Mouse (Mus musculus) stomach, embryonic 14.5 days (tissue): ENCODE measurements around the gene Ccndbp1. TPM values are rescaled to one million over a fixed set of nuclear protein-coding genes. Genes with fewer than 3 reads are reported as not detected.
"Not testable (repeated sequence)": the region's sequence is repeated elsewhere in the genome, so short reads cannot be mapped to it uniquely, and the experiment has no call there.

Source experiments
- ATAC-seq: fragments of 200-750 bp; cut with Nextera tagmentation; 2 replicates; pipeline ENCODE4 v1.8.0; 2017; ENCODE audit warnings: low read depth, moderate TSS enrichment; ENCODE audit not compliant: insufficient number of reproducible peaks, insufficient read depth, low FRiP score
- H3K27ac ChIP-seq: fragments of 300-500 bp; sonication (generic); 2 replicates; pipeline ENCODE4 v1.5.1; 2014; ENCODE audit warnings: mild to moderate bottlenecking, low read length, moderate library complexity, mixed read lengths
- H3K27me3 ChIP-seq: fragments of 300-500 bp; sonication (generic); 2 replicates; pipeline ENCODE4 v1.6.1; 2014; ENCODE audit warnings: low read length, control low read depth, mixed read lengths; ENCODE audit not compliant: control insufficient read depth, insufficient read depth
- H3K36me3 ChIP-seq: fragments of 300-500 bp; sonication (generic); 2 replicates; pipeline ENCODE4 v1.6.1; 2014; ENCODE audit warnings: mild to moderate bottlenecking, control low read depth, low read length, moderate library complexity, mixed read lengths; ENCODE audit not compliant: control insufficient read depth, insufficient read depth
- H3K4me1 ChIP-seq: fragments of 300-500 bp; sonication (generic); 2 replicates; pipeline ENCODE4 v1.6.1; 2014; ENCODE audit warnings: low read length, control low read depth, mixed read lengths; ENCODE audit not compliant: control insufficient read depth, insufficient read depth
- H3K4me2 ChIP-seq: fragments of 300-500 bp; sonication (generic); replicated peaks from 2 replicates; pipeline ENCODE4 v1.6.1; 2014; ENCODE audit warnings: low read depth, low read length, control low read depth
- H3K4me3 ChIP-seq: fragments of 300-500 bp; sonication (generic); 2 replicates; pipeline ENCODE4 v1.5.1; 2014; ENCODE audit warnings: low read depth, low read length, control low read depth
- H3K9ac ChIP-seq: fragments of 300-500 bp; sonication (generic); replicated peaks from 2 replicates; pipeline ENCODE4 v1.6.1; 2014; ENCODE audit warnings: low read depth, mild to moderate bottlenecking, control low read depth, low read length, moderate library complexity, mixed read lengths
- H3K9me3 ChIP-seq: fragments of 300-500 bp; sonication (generic); 2 replicates; pipeline ENCODE4 v1.6.1; 2016; ENCODE audit warnings: low read depth, low read length, control low read depth; ENCODE audit not compliant: control insufficient read depth
- WGBS: fragments of 180-500 bp; shearing (Covaris S2); extraction: QIAGEN DNeasy Blood & Tissue Kit; methylation state at CpG from one replicate; pipeline ENCODE4 v1.1.7; 2014; 5-methylcytosine and 5-hydroxymethylcytosine counted together
- polyA plus RNA-seq: library from polyadenylated mRNA; unstranded; fragments of >200 nt; fragmentation: Nextera tagmentation; extraction: Ambion mirVana; gene quantifications from 2 replicates; pipeline ENCODE4 v1.2.1, GENCODE M21; 2014

Ccndbp1 gene
- polyA plus RNA-seq, 1 experiment from 2014 or later = 41.8 TPM

DNA sequence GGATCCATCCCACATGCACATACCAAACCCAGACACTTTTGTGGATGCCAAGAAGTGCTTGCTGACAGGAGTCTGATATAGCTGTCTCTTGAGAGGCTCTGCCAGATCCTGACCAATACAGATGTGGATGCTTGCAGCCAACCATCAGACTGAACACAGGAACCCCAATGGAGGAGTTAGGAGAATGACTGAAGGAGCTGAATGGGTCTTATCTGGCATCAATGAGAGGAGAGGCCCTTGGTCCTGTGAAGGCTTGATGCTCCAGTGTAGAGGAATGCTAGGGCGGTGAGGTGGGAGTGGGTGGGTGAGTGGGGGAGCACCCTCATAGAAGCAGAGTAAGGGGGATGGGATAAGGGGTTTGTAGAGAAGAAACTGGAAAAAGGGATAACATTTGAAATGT is 30.6 kb downstream of the Ccndbp1 start:
- not testable (repeated sequence) for H3K36me3 ChIP-seq, H3K4me1 ChIP-seq, H3K9me3 ChIP-seq, ATAC-seq, H3K27me3 ChIP-seq, H3K4me2 ChIP-seq, H3K9ac ChIP-seq, H3K4me3 ChIP-seq, H3K27ac ChIP-seq
- 92% methylated on average over 1 of the region's 1 CpGs for WGBS

DNA sequence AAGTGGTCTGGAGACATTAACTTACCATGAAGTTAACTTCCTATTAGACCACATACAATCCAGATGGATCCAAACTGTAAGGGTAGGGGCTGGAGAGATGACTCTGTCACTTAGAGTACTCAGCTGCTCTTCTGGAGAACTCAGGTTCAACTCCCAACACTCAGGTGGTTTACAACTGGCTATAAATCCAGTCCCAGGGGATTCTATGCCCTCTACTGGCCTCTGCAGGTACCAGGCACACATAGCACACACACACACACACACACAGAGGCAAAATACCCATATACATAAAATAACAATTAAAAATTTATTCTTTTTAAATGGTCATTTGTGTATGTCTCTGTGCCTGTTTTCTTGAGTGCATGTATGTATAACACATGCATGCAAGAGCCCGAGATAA is 31.2 kb downstream of the Ccndbp1 start:
- Histone ChIP-seq H3K9me3 (no peaks in the 10 kb centered on the region), H3K4me2 (no peak overlapping the region), H3K4me1 (no peaks in the 10 kb centered on the region), H3K9ac (no peak overlapping the region), H3K27me3 (no peaks in the 10 kb centered on the region), H3K27ac (no peak overlapping the region), H3K36me3 (no peaks in the 10 kb centered on the region), H3K4me3 (no peak overlapping the region)
- 88% methylated on average over 1 of the region's 1 CpGs for WGBS
- no peak for ATAC-seq

GRCm38 (mm10) chr2:121041098-121041497 is 32.9 kb downstream of the Ccndbp1 start:
- Histone ChIP-seq H3K27ac (no peak overlapping the region), H3K9ac (no peak overlapping the region), H3K4me2 (no peak overlapping the region), H3K4me3 (no peak overlapping the region), H3K27me3 (no peaks in the 10 kb centered on the region), H3K4me1 (no peaks in the 10 kb centered on the region), H3K9me3 (no peaks in the 10 kb centered on the region), H3K36me3 (no peaks in the 10 kb centered on the region)
- 36% methylated on average over 5 of the region's 5 CpGs for WGBS
- no peak for ATAC-seq

DNA sequence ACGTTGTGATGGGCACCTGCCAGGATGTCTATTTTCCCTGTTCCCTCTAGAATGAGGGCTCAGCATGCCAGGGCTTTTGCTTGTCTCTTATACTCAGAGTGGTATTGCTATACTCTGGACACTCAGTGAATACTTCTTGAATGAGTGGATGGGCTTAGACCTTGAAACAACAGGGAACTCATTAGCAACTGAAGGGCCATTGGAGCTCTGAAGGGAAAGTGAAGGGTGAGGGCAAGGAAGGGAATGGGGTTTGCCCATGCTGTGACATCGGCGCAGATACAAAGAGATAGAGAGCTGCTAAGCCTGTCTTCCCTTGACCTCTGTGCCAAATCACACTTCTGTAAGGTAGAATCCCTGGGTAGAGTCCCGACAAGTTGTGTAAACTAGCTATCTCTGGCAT is 37.5 kb downstream of the Ccndbp1 start:
- Histone ChIP-seq H3K9ac (no peak overlapping the region), H3K27ac (no peak overlapping the region), H3K9me3 (no peaks in the 10 kb centered on the region), H3K4me1 (no peaks in the 10 kb centered on the region), H3K27me3 (no peaks in the 10 kb centered on the region), H3K4me2 (no peak overlapping the region), H3K36me3 (no peaks in the 10 kb centered on the region), H3K4me3 (no peak overlapping the region)
- ATAC-seq = no peak
- 71% methylated on average over 4 of the region's 4 CpGs for WGBS

- no peak overlapping the region for H3K27ac ChIP-seq
- no peaks in the 10 kb centered on the region for H3K27me3 ChIP-seq
- no peak overlapping the region for H3K9ac ChIP-seq
- WGBS = 86% methylated on average over 5 of the region's 5 CpGs
- ATAC-seq = no peak
- H3K9me3 ChIP-seq = no peaks in the 10 kb centered on the region
- no peak overlapping the region for H3K4me3 ChIP-seq
- no peaks in the 10 kb centered on the region for H3K36me3 ChIP-seq
- no peaks in the 10 kb centered on the region for H3K4me1 ChIP-seq
- no peak overlapping the region for H3K4me2 ChIP-seq
These were observed 44.0 kb downstream of the Ccndbp1 start for GRCm38 (mm10) chr2:121052176-121052575.

GRCm38 (mm10) chr2:121054060-121054459 is 45.9 kb downstream of the Ccndbp1 start:
- H3K4me1 ChIP-seq = no peaks in the 10 kb centered on the region
- no peaks in the 10 kb centered on the region for H3K36me3 ChIP-seq
- H3K9me3 ChIP-seq = no peaks in the 10 kb centered on the region
- H3K27me3 ChIP-seq = no peaks in the 10 kb centered on the region
- ATAC-seq = no peak
- no peak overlapping the region for H3K4me2 ChIP-seq
- no peak overlapping the region for H3K4me3 ChIP-seq
- H3K9ac ChIP-seq = no peak overlapping the region
- H3K27ac ChIP-seq = no peak overlapping the region
- 65% methylated on average over 2 of the region's 2 CpGs for WGBS

- Histone ChIP-seq H3K36me3 (no peaks in the 10 kb centered on the region), H3K4me1 (no peaks in the 10 kb centered on the region), H3K4me3 (no peak overlapping the region), H3K9me3 (peaks cover under 1% of the 10 kb centered on the region; the same call in 1 of the 2 replicates), H3K4me2 (no peak overlapping the region), H3K27me3 (no peaks in the 10 kb centered on the region), H3K9ac (no peak overlapping the region), H3K27ac (no peak overlapping the region)
- WGBS = 86% methylated on average over 6 of the region's 6 CpGs
- ATAC-seq = no peak
These were observed 47.7 kb downstream of the Ccndbp1 start for GRCm38 (mm10) chr2:121055915-121056314.

DNA sequence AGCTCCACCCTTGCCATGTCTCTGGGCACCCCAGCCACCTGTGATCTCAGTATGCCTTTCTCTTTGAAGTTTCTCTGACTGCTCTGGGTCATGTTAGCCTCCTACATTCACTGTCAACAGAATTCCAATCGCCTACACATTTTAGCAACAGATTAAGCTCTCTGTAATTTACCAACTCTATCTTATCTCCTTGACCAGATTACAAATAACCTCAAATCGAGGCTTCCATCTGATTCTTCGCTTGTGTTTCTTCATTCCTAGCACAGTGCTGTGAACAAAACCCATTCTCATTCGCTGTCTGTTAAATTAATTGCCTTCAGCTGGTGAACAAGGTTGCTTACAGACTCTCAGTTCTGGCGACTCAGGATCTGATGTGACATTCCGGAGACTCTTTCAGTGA is 49.8 kb downstream of the Ccndbp1 start:
- no peaks in the 10 kb centered on the region for H3K4me1 ChIP-seq
- WGBS = 48% methylated on average over 6 of the region's 6 CpGs
- no peaks in the 10 kb centered on the region for H3K36me3 ChIP-seq
- no peak overlapping the region for H3K4me3 ChIP-seq
- no peak overlapping the region for H3K4me2 ChIP-seq
- no peak overlapping the region for H3K9ac ChIP-seq
- H3K27me3 ChIP-seq = no peaks in the 10 kb centered on the region
- no peak for ATAC-seq
- peaks cover 5% of the 10 kb centered on the region; the same call in 1 of the 2 replicates for H3K9me3 ChIP-seq
- no peak overlapping the region for H3K27ac ChIP-seq

DNA sequence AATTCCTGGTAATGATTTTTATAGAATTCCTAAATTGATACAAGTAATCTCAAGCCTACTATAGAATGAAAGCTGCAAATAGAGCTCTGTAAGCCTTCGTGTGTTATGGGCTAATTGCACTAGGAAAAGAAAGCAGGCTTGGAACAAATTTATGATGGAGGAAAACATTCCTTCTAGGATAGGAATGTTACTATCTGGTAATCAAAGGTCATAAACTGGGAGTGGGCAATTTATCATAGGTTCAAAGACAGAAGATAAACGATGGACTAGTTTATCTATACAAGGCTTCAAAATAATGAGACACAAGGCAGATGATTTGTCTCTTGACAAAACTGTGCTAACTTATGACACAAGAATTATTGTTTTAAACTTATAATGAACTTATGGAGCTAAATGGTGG is 53.1 kb downstream of the Ccndbp1 start:
- H3K27ac ChIP-seq = no peak overlapping the region
- H3K4me2 ChIP-seq = no peak overlapping the region
- H3K9ac ChIP-seq = no peak overlapping the region
- H3K9me3 ChIP-seq = peaks cover 5% of the 10 kb centered on the region; the same call in 1 of the 2 replicates
- no peak for ATAC-seq
- H3K27me3 ChIP-seq = no peaks in the 10 kb centered on the region
- H3K4me1 ChIP-seq = no peaks in the 10 kb centered on the region
- no peak overlapping the region for H3K4me3 ChIP-seq
- 44% methylated on average over 2 of the region's 2 CpGs for WGBS
- H3K36me3 ChIP-seq = no peaks in the 10 kb centered on the region
